Mouse (Mus musculus): ENCODE results near the gene Sco2. TPM values are rescaled to one million over a fixed set of nuclear protein-coding genes. Genes with fewer than 3 reads are reported as not detected.

Gene Sco2
- polyA plus RNA-seq, 1 experiment from 2014 or later: 20.5 TPM

Other genes with a start within 250 kb of the Sco2 start
- gene Hdac10, start 245.1 kb downstream of the Sco2 start, polyA plus RNA-seq (2014; fragmentation: Nextera tagmentation; extraction: Ambion mirVana): 17.0 and 19.1 TPM in 2 replicates
- 3.3 and 4.0 TPM in 2 replicates for gene Mapk12, start 233.1 kb downstream of the Sco2 start, polyA plus RNA-seq (2014; fragmentation: Nextera tagmentation; extraction: Ambion mirVana)
- gene Mapk11, start 224.2 kb downstream of the Sco2 start, polyA plus RNA-seq (2014; fragmentation: Nextera tagmentation; extraction: Ambion mirVana): 20.4 and 22.4 TPM in 2 replicates
- 99.2 and 101 TPM in 2 replicates for gene Plxnb2, start 193.1 kb downstream of the Sco2 start, polyA plus RNA-seq (2014; fragmentation: Nextera tagmentation; extraction: Ambion mirVana)
- 71.4 and 71.6 TPM in 2 replicates for gene Dennd6b, start 177.3 kb downstream of the Sco2 start, polyA plus RNA-seq (2014; fragmentation: Nextera tagmentation; extraction: Ambion mirVana)
- 78.2 and 84.0 TPM in 2 replicates for gene Ppp6r2, start 162.3 kb downstream of the Sco2 start, polyA plus RNA-seq (2014; fragmentation: Nextera tagmentation; extraction: Ambion mirVana)
- gene Sbf1, start 58.5 kb downstream of the Sco2 start, polyA plus RNA-seq (2014; fragmentation: Nextera tagmentation; extraction: Ambion mirVana): 99.8 and 105 TPM in 2 replicates
- not detected in 2 replicates for gene Adm2, start 51.1 kb downstream of the Sco2 start, polyA plus RNA-seq (2014; fragmentation: Nextera tagmentation; extraction: Ambion mirVana)
- gene Miox, start 39.4 kb downstream of the Sco2 start, polyA plus RNA-seq (2014; fragmentation: Nextera tagmentation; extraction: Ambion mirVana): not detected in 2 replicates
- gene Lmf2, start 18.2 kb downstream of the Sco2 start, polyA plus RNA-seq (2014; fragmentation: Nextera tagmentation; extraction: Ambion mirVana): 24.2 and 24.6 TPM in 2 replicates
- 94.7 and 112 TPM in 2 replicates for gene Ncaph2, start 18.1 kb downstream of the Sco2 start, polyA plus RNA-seq (2014; fragmentation: Nextera tagmentation; extraction: Ambion mirVana)
- 2.2 and 3.0 TPM in 2 replicates for gene Tymp, start 3.2 kb upstream of the Sco2 start, polyA plus RNA-seq (2014; fragmentation: Nextera tagmentation; extraction: Ambion mirVana)
- 1.3 and 5.5 TPM in 2 replicates for gene Odf3b, start 5.4 kb upstream of the Sco2 start, polyA plus RNA-seq (2014; fragmentation: Nextera tagmentation; extraction: Ambion mirVana)
- gene Klhdc7b, start 11.1 kb upstream of the Sco2 start, polyA plus RNA-seq (2014; fragmentation: Nextera tagmentation; extraction: Ambion mirVana): 0.07 TPM in 1 of 2 replicates, not detected in the other
- gene Syce3, start 36.7 kb upstream of the Sco2 start, polyA plus RNA-seq (2014; fragmentation: Nextera tagmentation; extraction: Ambion mirVana): not detected in 2 replicates
- 1.2 TPM in 2 replicates for gene Cpt1b, start 52.0 kb upstream of the Sco2 start, polyA plus RNA-seq (2014; fragmentation: Nextera tagmentation; extraction: Ambion mirVana)
- 2.7 and 3.2 TPM in 2 replicates for gene C730034F03Rik, start 55.7 kb upstream of the Sco2 start, polyA plus RNA-seq (2014; fragmentation: Nextera tagmentation; extraction: Ambion mirVana)
- not detected in 2 replicates for gene Gm44502, start 55.9 kb upstream of the Sco2 start, polyA plus RNA-seq (2014; fragmentation: Nextera tagmentation; extraction: Ambion mirVana)
- gene Chkb, start 56.1 kb upstream of the Sco2 start, polyA plus RNA-seq (2014; fragmentation: Nextera tagmentation; extraction: Ambion mirVana): 71.2 and 76.3 TPM in 2 replicates
- gene Mapk8ip2, start 80.1 kb upstream of the Sco2 start, polyA plus RNA-seq (2014; fragmentation: Nextera tagmentation; extraction: Ambion mirVana): 62.8 and 66.3 TPM in 2 replicates
- gene Arsa, start 103.6 kb upstream of the Sco2 start, polyA plus RNA-seq (2014; fragmentation: Nextera tagmentation; extraction: Ambion mirVana): 20.7 and 22.3 TPM in 2 replicates
- gene Shank3, start 125.8 kb upstream of the Sco2 start, polyA plus RNA-seq (2014; fragmentation: Nextera tagmentation; extraction: Ambion mirVana): 8.6 and 9.6 TPM in 2 replicates
- 1.0 and 1.8 TPM in 2 replicates for gene Acr, start 194.5 kb upstream of the Sco2 start, polyA plus RNA-seq (2014; fragmentation: Nextera tagmentation; extraction: Ambion mirVana)
- 79.0 and 85.9 TPM in 2 replicates for gene Rabl2, start 218.1 kb upstream of the Sco2 start, polyA plus RNA-seq (2014; fragmentation: Nextera tagmentation; extraction: Ambion mirVana)